Mouse (Mus musculus): ENCODE measurements around the gene Elk3.

The Elk3 gene

GRCm38 (mm10) chr10:93269744-93270143 lies 41.2 kb downstream of the Elk3 start:
- DNase-seq (ENCODE audit: low spot score in 2 of 2): no peak

GRCm38 (mm10) chr10:93268339-93268738 lies 42.6 kb downstream of the Elk3 start:
- DNase-seq (ENCODE audit: low spot score in 2 of 2): no peak

GRCm38 (mm10) chr10:93267509-93267908 lies 43.4 kb downstream of the Elk3 start:
- DNase-seq (ENCODE audit: low spot score in 2 of 2): no peak

GRCm38 (mm10) chr10:93266521-93266920 lies 44.4 kb downstream of the Elk3 start:
- DNase-seq (ENCODE audit: low spot score in 2 of 2): no peak

- no peak for DNase-seq (ENCODE audit: low spot score in 2 of 2)
These were observed 45.1 kb downstream of the Elk3 start for GRCm38 (mm10) chr10:93265833-93266232.

GRCm38 (mm10) chr10:93264001-93264400 lies 46.9 kb downstream of the Elk3 start:
- DNase-seq (ENCODE audit: low spot score in 2 of 2): no peak

GRCm38 (mm10) chr10:93263431-93263830 lies 47.5 kb downstream of the Elk3 start:
- DNase-seq (ENCODE audit: low spot score in 2 of 2): no peak

- no peak for DNase-seq (ENCODE audit: low spot score in 2 of 2)
These were observed 48.9 kb downstream of the Elk3 start for GRCm38 (mm10) chr10:93261981-93262499.

GRCm38 (mm10) chr10:93261132-93261980 lies 49.6 kb downstream of the Elk3 start:
- no peak for DNase-seq (ENCODE audit: low spot score in 2 of 2)

- no peak for DNase-seq (ENCODE audit: low spot score in 2 of 2)
These were observed 51.1 kb downstream of the Elk3 start for GRCm38 (mm10) chr10:93259826-93260225.

GRCm38 (mm10) chr10:93255294-93255693 lies 55.6 kb downstream of the Elk3 start:
- DNase-seq (ENCODE audit: low spot score in 2 of 2): no peak

GRCm38 (mm10) chr10:93253156-93253555 lies 57.8 kb downstream of the Elk3 start:
- DNase-seq (ENCODE audit: low spot score in 2 of 2): no peak

GRCm38 (mm10) chr10:93252661-93253060 lies 58.3 kb downstream of the Elk3 start:
- DNase-seq (ENCODE audit: low spot score in 2 of 2): no peak

GRCm38 (mm10) chr10:93251426-93251825 lies 59.5 kb downstream of the Elk3 start:
- DNase-seq (ENCODE audit: low spot score in 2 of 2): no peak

- no peak for DNase-seq (ENCODE audit: low spot score in 2 of 2)
These were observed 60.3 kb downstream of the Elk3 start for GRCm38 (mm10) chr10:93250436-93251317.

- no peak for DNase-seq (ENCODE audit: low spot score in 2 of 2)
These were observed 61.0 kb downstream of the Elk3 start for GRCm38 (mm10) chr10:93249901-93250300.

- no peak for DNase-seq (ENCODE audit: low spot score in 2 of 2)
These were observed 62.5 kb downstream of the Elk3 start for GRCm38 (mm10) chr10:93248416-93248815.

GRCm38 (mm10) chr10:93247902-93248301 lies 63.0 kb downstream of the Elk3 start:
- no peak for DNase-seq (ENCODE audit: low spot score in 2 of 2)

GRCm38 (mm10) chr10:93247422-93247821 lies 63.5 kb downstream of the Elk3 start:
- DNase-seq (ENCODE audit: low spot score in 2 of 2): no peak

GRCm38 (mm10) chr10:93246185-93246920 lies 64.6 kb downstream of the Elk3 start:
- DNase-seq (ENCODE audit: low spot score in 2 of 2): no peak

GRCm38 (mm10) chr10:93244209-93244705 lies 66.7 kb downstream of the Elk3 start:
- DNase-seq (ENCODE audit: low spot score in 2 of 2): no peak

- no peak for DNase-seq (ENCODE audit: low spot score in 2 of 2)
These were observed 68.1 kb downstream of the Elk3 start for GRCm38 (mm10) chr10:93242861-93243260.

Data from heart, adult 9 months (tissue).